Mouse (Mus musculus) stomach, embryonic 15.5 days (tissue): ENCODE data around the gene Ptprr. TPM values are rescaled to one million over a fixed set of nuclear protein-coding genes. Genes with fewer than 3 reads are reported as not detected.

ENCODE experiments used
- ATAC-seq: fragments of 200-750 bp; cut with Nextera tagmentation; 2 replicates; pipeline ENCODE4 v1.8.0; 2017; ENCODE audit warnings: low read depth, moderate number of reproducible peaks, moderate TSS enrichment; ENCODE audit not compliant: insufficient read depth, low FRiP score
- H3K27ac ChIP-seq: fragments of 300-500 bp; sonication (generic); 2 replicates; pipeline ENCODE4 v1.5.1; 2015; ENCODE audit warnings: mild to moderate bottlenecking, inconsistent platforms
- H3K27me3 ChIP-seq: fragments of 300-500 bp; sonication (generic); replicated peaks from 2 replicates; pipeline ENCODE4 v1.6.1; 2015; ENCODE audit warnings: inconsistent platforms
- H3K36me3 ChIP-seq: fragments of 300-500 bp; sonication (generic); 2 replicates; pipeline ENCODE4 v1.6.1; 2015; ENCODE audit warnings: inconsistent platforms
- H3K4me1 ChIP-seq: fragments of 300-500 bp; sonication (generic); 2 replicates; pipeline ENCODE4 v1.6.1; 2015; ENCODE audit warnings: inconsistent platforms
- H3K4me2 ChIP-seq: fragments of 300-500 bp; sonication (generic); 2 replicates; pipeline ENCODE4 v1.6.1; 2015; ENCODE audit warnings: mild to moderate bottlenecking, inconsistent platforms
- H3K4me3 ChIP-seq: fragments of 300-500 bp; sonication (generic); replicated peaks from 2 replicates; pipeline ENCODE4 v1.5.1; 2015; ENCODE audit warnings: inconsistent platforms
- H3K9ac ChIP-seq: fragments of 300-500 bp; sonication (generic); 2 replicates; pipeline ENCODE4 v1.6.1; 2015; ENCODE audit warnings: inconsistent platforms
- H3K9me3 ChIP-seq: fragments of 300-500 bp; sonication (generic); 2 replicates; pipeline ENCODE4 v1.6.1; 2016; ENCODE audit warnings: inconsistent platforms
- WGBS: fragments of 180-500 bp; shearing (Covaris S2); methylation state at CpG from one replicate; pipeline ENCODE4 v1.1.7; 2015; 5-methylcytosine and 5-hydroxymethylcytosine counted together
- polyA plus RNA-seq: library from polyadenylated mRNA; unstranded; fragments of >200 nt; fragmentation: Nextera tagmentation; extraction: Ambion mirVana; gene quantifications from 2 replicates; pipeline ENCODE4 v1.2.1, GENCODE M21; 2015

The Ptprr gene
- polyA plus RNA-seq, 1 experiment from 2014 or later = 2.6 TPM

GRCm38 (mm10) chr10:116078636-116079035, 60.6 kb downstream of the Ptprr start:
- Histone ChIP-seq H3K9me3 (no peaks in the 10 kb centered on the region), H3K9ac (no peak overlapping the region), H3K4me2 (no peak overlapping the region), H3K27me3 (no peaks in the 10 kb centered on the region), H3K27ac (no peak overlapping the region), H3K36me3 (no peaks in the 10 kb centered on the region), H3K4me3 (no peak overlapping the region), H3K4me1 (no peaks in the 10 kb centered on the region)
- 66% methylated on average over 5 of the region's 5 CpGs for WGBS
- no peak for ATAC-seq

GRCm38 (mm10) chr10:116079396-116079795, 61.4 kb downstream of the Ptprr start:
- H3K9me3 ChIP-seq = no peaks in the 10 kb centered on the region
- no peaks in the 10 kb centered on the region for H3K4me1 ChIP-seq
- H3K36me3 ChIP-seq = no peaks in the 10 kb centered on the region
- no peak overlapping the region for H3K4me3 ChIP-seq
- no peak overlapping the region for H3K9ac ChIP-seq
- no peak overlapping the region for H3K4me2 ChIP-seq
- no peak overlapping the region for H3K27ac ChIP-seq
- WGBS = 40% methylated on average over 7 of the region's 7 CpGs
- ATAC-seq = no peak
- no peaks in the 10 kb centered on the region for H3K27me3 ChIP-seq

- ATAC-seq = no peak
- no peak overlapping the region for H3K4me3 ChIP-seq
- H3K9ac ChIP-seq = no peak overlapping the region
- H3K36me3 ChIP-seq = no peaks in the 10 kb centered on the region
- WGBS = 74% methylated on average over 6 of the region's 6 CpGs
- H3K4me2 ChIP-seq = no peak overlapping the region
- no peaks in the 10 kb centered on the region for H3K27me3 ChIP-seq
- H3K4me1 ChIP-seq = no peaks in the 10 kb centered on the region
- no peak overlapping the region for H3K27ac ChIP-seq
- no peaks in the 10 kb centered on the region for H3K9me3 ChIP-seq
Observed at GRCm38 (mm10) chr10:116080841-116081240, 62.8 kb downstream of the Ptprr start.

GRCm38 (mm10) chr10:116083965-116084364, 66.0 kb downstream of the Ptprr start:
- ATAC-seq = no peak
- Histone ChIP-seq H3K9me3 (no peaks in the 10 kb centered on the region), H3K27me3 (no peaks in the 10 kb centered on the region), H3K4me1 (no peaks in the 10 kb centered on the region), H3K36me3 (no peaks in the 10 kb centered on the region), H3K4me2 (no peak overlapping the region), H3K4me3 (no peak overlapping the region), H3K27ac (no peak overlapping the region), H3K9ac (no peak overlapping the region)
- WGBS = 25% methylated on average over 3 of the region's 3 CpGs

- Histone ChIP-seq H3K27me3 (no peaks in the 10 kb centered on the region), H3K36me3 (no peaks in the 10 kb centered on the region), H3K4me3 (no peak overlapping the region), H3K4me2 (no peak overlapping the region), H3K9me3 (no peaks in the 10 kb centered on the region), H3K4me1 (no peaks in the 10 kb centered on the region), H3K27ac (no peak overlapping the region), H3K9ac (no peak overlapping the region)
- WGBS = 86% methylated on average over 13 of the region's 13 CpGs
- no peak for ATAC-seq
Observed at GRCm38 (mm10) chr10:116096466-116096865, 78.5 kb downstream of the Ptprr start.

GRCm38 (mm10) chr10:116098470-116098869, 80.5 kb downstream of the Ptprr start:
- ATAC-seq = no peak
- Histone ChIP-seq H3K4me2 (no peak overlapping the region), H3K27ac (no peak overlapping the region), H3K9ac (no peak overlapping the region), H3K4me3 (no peak overlapping the region), H3K4me1 (no peaks in the 10 kb centered on the region), H3K36me3 (no peaks in the 10 kb centered on the region), H3K9me3 (no peaks in the 10 kb centered on the region), H3K27me3 (no peaks in the 10 kb centered on the region)
- 80% methylated on average over 7 of the region's 7 CpGs for whole genome bisulfite sequencing

- Histone ChIP-seq H3K36me3 (no peaks in the 10 kb centered on the region), H3K27me3 (no peaks in the 10 kb centered on the region), H3K4me2 (no peak overlapping the region), H3K4me1 (no peaks in the 10 kb centered on the region), H3K9me3 (no peaks in the 10 kb centered on the region), H3K9ac (no peak overlapping the region), H3K4me3 (no peak overlapping the region), H3K27ac (no peak overlapping the region)
- WGBS = 71% methylated on average over 4 of the region's 4 CpGs
- ATAC-seq = no peak
Observed at GRCm38 (mm10) chr10:116108176-116108575, 90.2 kb downstream of the Ptprr start.

- ATAC-seq = no peak
Observed at GRCm38 (mm10) chr10:116108730-116109129, 90.7 kb downstream of the Ptprr start.

GRCm38 (mm10) chr10:116112868-116113267, 94.9 kb downstream of the Ptprr start:
- no peak overlapping the region for H3K4me3 ChIP-seq
- 95% methylated on average over 11 of the region's 11 CpGs for whole genome bisulfite sequencing
- H3K4me1 ChIP-seq = no peaks in the 10 kb centered on the region
- H3K4me2 ChIP-seq = no peak overlapping the region
- H3K27me3 ChIP-seq = no peaks in the 10 kb centered on the region
- H3K9ac ChIP-seq = no peak overlapping the region
- no peaks in the 10 kb centered on the region for H3K36me3 ChIP-seq
- H3K9me3 ChIP-seq = no peaks in the 10 kb centered on the region
- H3K27ac ChIP-seq = no peak overlapping the region
- no peak for ATAC-seq

More at GRCm38 (mm10) chr10:116108730-116109129, 90.7 kb downstream of the Ptprr start:
- H3K9ac ChIP-seq = no peak overlapping the region
- H3K9me3 ChIP-seq = no peaks in the 10 kb centered on the region
- H3K4me1 ChIP-seq = no peaks in the 10 kb centered on the region
- no peak overlapping the region for H3K4me3 ChIP-seq
- no peak overlapping the region for H3K4me2 ChIP-seq
- 89% methylated on average over 1 of the region's 1 CpGs for WGBS
- H3K36me3 ChIP-seq = no peaks in the 10 kb centered on the region
- no peaks in the 10 kb centered on the region for H3K27me3 ChIP-seq
- H3K27ac ChIP-seq = no peak overlapping the region

GRCm38 (mm10) chr10:116113867-116114474, 96.0 kb downstream of the Ptprr start, which contains the start of gene 4933416C03Rik:
Gene 4933416C03Rik (minus strand): TSS chr10:116113917.
- no peaks in the 10 kb centered on the region for H3K36me3 ChIP-seq
- H3K27ac ChIP-seq = no peak within 1 kb of the TSS
- H3K4me2 ChIP-seq = no peak within 1 kb of the TSS
- H3K27me3 ChIP-seq = no peaks in the 10 kb centered on the region
- no peak within 1 kb of the TSS for H3K9ac ChIP-seq
- no peaks in the 10 kb centered on the region for H3K4me1 ChIP-seq
- H3K9me3 ChIP-seq = no peaks in the 10 kb centered on the region
- ATAC-seq = no peak
- WGBS = 96% methylated on average over 39 of the region's 39 CpGs
- H3K4me3 ChIP-seq = no peak within 1 kb of the TSS

- Histone ChIP-seq H3K4me3 (no peak overlapping the region), H3K9me3 (no peaks in the 10 kb centered on the region), H3K4me1 (no peaks in the 10 kb centered on the region), H3K27me3 (no peaks in the 10 kb centered on the region), H3K4me2 (no peak overlapping the region), H3K36me3 (no peaks in the 10 kb centered on the region), H3K9ac (no peak overlapping the region), H3K27ac (no peak overlapping the region; the same call in 1 of the 2 replicates)
- WGBS = 43% methylated on average over 4 of the region's 4 CpGs
- ATAC-seq = no peak
Observed at GRCm38 (mm10) chr10:116115881-116116677, 98.1 kb downstream of the Ptprr start.

- no peak overlapping the region for H3K4me3 ChIP-seq
- no peak overlapping the region for H3K4me2 ChIP-seq
- H3K27me3 ChIP-seq = no peaks in the 10 kb centered on the region
- WGBS = 58% methylated on average over 8 of the region's 8 CpGs
- no peak for ATAC-seq
- no peak overlapping the region for H3K27ac ChIP-seq
- H3K4me1 ChIP-seq = no peaks in the 10 kb centered on the region
- no peak overlapping the region for H3K9ac ChIP-seq
- no peaks in the 10 kb centered on the region for H3K36me3 ChIP-seq
- H3K9me3 ChIP-seq = no peaks in the 10 kb centered on the region
Observed at GRCm38 (mm10) chr10:116117060-116117459, 99.0 kb downstream of the Ptprr start.
